Mouse (Mus musculus): ENCODE measurements around the gene Fig4. TPM values are rescaled to one million over a fixed set of nuclear protein-coding genes. Genes with fewer than 3 reads are reported as not detected.
A peak's percentile ranks its signal among the peaks of the same experiment; 100 is the strongest.

Gene Fig4
- polyA plus RNA-seq, 1 experiment from 2014 or later = 16.4 TPM

- TF ChIP-seq CTCF (IDR thresholded peaks at IDR 0.05; ENCODE audit: low read depth) = no peak
- ATAC-seq (ENCODE audit: insufficient read depth) (no peak), DNase-seq (no peak)
- no peaks in the 10 kb centered on the region for H3K4me1 ChIP-seq (ENCODE audit: insufficient read depth)
- H3K36me3 ChIP-seq (ENCODE audit: insufficient read depth) = no peaks in the 10 kb centered on the region
- H3K4me2 ChIP-seq = no peak overlapping the region
- H3K4me3 ChIP-seq (ENCODE audit: low read depth, low read length) = no peak overlapping the region
- no peaks in the 10 kb centered on the region for H3K9me3 ChIP-seq (ENCODE audit: low read depth, low read length)
- H3K27ac ChIP-seq (ENCODE audit: low read depth) = no peak overlapping the region
- H3K27me3 ChIP-seq (ENCODE audit: insufficient read depth, low read length) = no peaks in the 10 kb centered on the region
- H3K9ac ChIP-seq = no peak overlapping the region
- WGBS = 81% methylated on average over 10 of the region's 10 CpGs
Measured at GRCm38 (mm10) chr10:41218897-41219296, 84.2 kb downstream of the Fig4 start.

DNA sequence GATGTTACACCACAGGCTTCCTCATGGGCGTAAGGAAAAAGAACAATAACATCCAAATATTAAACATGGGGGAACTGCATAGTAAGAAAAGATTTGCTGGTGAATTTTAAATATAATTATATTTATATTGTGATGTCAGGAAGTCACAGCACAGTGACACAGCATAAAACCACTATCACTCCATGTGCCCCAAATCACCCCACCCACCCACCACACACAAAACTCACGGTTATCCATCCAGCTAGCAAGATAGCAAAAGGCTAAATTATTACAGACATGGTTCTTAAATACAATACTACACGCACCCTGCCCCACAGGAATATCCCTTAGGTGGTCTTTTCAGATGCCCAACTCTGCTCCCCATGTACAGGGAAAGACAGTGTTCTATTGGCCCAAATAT, 89.0 kb downstream of the Fig4 start:
- no peak for ATAC-seq (ENCODE audit: insufficient read depth)
- Histone ChIP-seq H3K9me3 (ENCODE audit: low read depth, low read length) (no peaks in the 10 kb centered on the region), H3K4me2 (no peak overlapping the region), H3K4me3 (ENCODE audit: low read depth, low read length) (no peak overlapping the region), H3K27ac (ENCODE audit: low read depth) (no peak overlapping the region), H3K9ac (no peak overlapping the region), H3K36me3 (ENCODE audit: insufficient read depth) (no peaks in the 10 kb centered on the region), H3K4me1 (ENCODE audit: insufficient read depth) (no peaks in the 10 kb centered on the region), H3K27me3 (ENCODE audit: insufficient read depth, low read length) (no peaks in the 10 kb centered on the region)
- no peak for TF ChIP-seq CTCF (IDR thresholded peaks at IDR 0.05; ENCODE audit: low read depth)
- DNase-seq = no peak
- 81% methylated on average over 3 of the region's 3 CpGs for WGBS

GRCm38 (mm10) chr10:41209538-41209937, 93.5 kb downstream of the Fig4 start:
- Histone ChIP-seq H3K27ac (ENCODE audit: low read depth) (peak overlapping the region; percentile 38; the same call in 1 of the 2 replicates), H3K36me3 (ENCODE audit: insufficient read depth) (no peaks in the 10 kb centered on the region), H3K4me1 (ENCODE audit: insufficient read depth) (no peaks in the 10 kb centered on the region), H3K4me2 (no peak overlapping the region; the same call in 1 of the 2 replicates), H3K27me3 (ENCODE audit: insufficient read depth, low read length) (no peaks in the 10 kb centered on the region), H3K9ac (no peak overlapping the region), H3K9me3 (ENCODE audit: low read depth, low read length) (no peaks in the 10 kb centered on the region), H3K4me3 (ENCODE audit: low read depth, low read length) (no peak overlapping the region)
- TF ChIP-seq CTCF (IDR thresholded peaks at IDR 0.05; ENCODE audit: low read depth) = no peak
- ATAC-seq (ENCODE audit: insufficient read depth) (no peak), DNase-seq (no peak)
- 58% methylated on average over 4 of the region's 4 CpGs for WGBS

DNA sequence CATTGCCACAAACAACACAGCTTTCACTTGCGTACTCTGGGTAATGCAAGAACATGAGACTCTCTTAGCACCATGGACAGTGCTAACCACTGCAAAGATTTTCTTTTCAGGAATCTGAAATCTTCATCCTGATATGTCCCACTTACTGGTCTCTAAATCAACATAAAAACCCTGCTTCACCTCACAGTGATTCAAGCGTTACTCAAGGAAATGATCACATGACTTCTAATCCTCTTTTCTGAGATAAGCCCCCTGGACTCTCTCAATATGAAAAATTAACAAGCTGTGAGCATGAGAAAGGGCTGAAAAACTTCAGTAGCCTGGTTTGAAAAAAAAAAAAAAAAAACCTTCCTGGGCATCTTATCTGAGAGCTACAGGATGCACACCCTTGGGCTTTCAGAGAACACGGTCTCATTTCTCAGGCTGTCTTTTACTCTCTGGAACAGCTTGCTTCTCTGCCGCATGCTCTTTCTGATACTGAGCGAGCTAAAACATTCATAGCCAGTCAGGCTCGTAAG, 94.1 kb downstream of the Fig4 start:
- Histone ChIP-seq H3K36me3 (ENCODE audit: insufficient read depth) (no peaks in the 10 kb centered on the region), H3K4me3 (ENCODE audit: low read depth, low read length) (no peak overlapping the region), H3K4me1 (ENCODE audit: insufficient read depth) (no peaks in the 10 kb centered on the region), H3K9me3 (ENCODE audit: low read depth, low read length) (no peaks in the 10 kb centered on the region), H3K27me3 (ENCODE audit: insufficient read depth, low read length) (no peaks in the 10 kb centered on the region), H3K27ac (ENCODE audit: low read depth) (no peak overlapping the region; the same call in 1 of the 2 replicates), H3K4me2 (no peak overlapping the region), H3K9ac (no peak overlapping the region)
- peak; percentile 79 for DNase-seq
- no peak for TF ChIP-seq CTCF (IDR thresholded peaks at IDR 0.05; ENCODE audit: low read depth)
- 52% methylated on average over 6 of the region's 6 CpGs for WGBS
- no peak; the same call in 1 of the 2 replicates for ATAC-seq (ENCODE audit: insufficient read depth)

DNA sequence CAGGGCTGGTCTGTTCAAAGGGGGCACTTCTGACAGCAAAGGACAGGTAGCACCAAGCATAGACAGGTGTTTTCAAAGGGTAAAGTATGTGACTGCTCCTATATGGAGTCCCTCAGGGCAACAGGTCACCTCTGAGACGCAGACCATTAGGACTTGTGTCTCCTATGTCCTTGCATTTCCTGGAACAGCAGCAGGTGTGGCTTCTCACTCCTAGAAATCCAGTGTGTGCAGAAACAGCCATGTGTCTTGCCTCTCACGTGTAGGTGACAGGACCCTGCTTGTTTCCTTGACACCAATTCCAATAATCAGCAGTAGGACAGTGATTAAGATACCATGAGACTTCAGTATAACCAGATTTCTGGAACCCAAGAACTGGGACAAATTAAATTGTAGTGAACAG, 97.4 kb downstream of the Fig4 start:
- DNase-seq (no peak), ATAC-seq (ENCODE audit: insufficient read depth) (no peak)
- 27% methylated on average over 2 of the region's 2 CpGs for WGBS
- Histone ChIP-seq H3K9ac (no peak overlapping the region), H3K27me3 (ENCODE audit: insufficient read depth, low read length) (no peaks in the 10 kb centered on the region), H3K27ac (ENCODE audit: low read depth) (no peak overlapping the region), H3K4me2 (no peak overlapping the region), H3K9me3 (ENCODE audit: low read depth, low read length) (no peaks in the 10 kb centered on the region), H3K4me1 (ENCODE audit: insufficient read depth) (no peaks in the 10 kb centered on the region), H3K4me3 (ENCODE audit: low read depth, low read length) (no peak overlapping the region), H3K36me3 (ENCODE audit: insufficient read depth) (no peaks in the 10 kb centered on the region)
- TF ChIP-seq CTCF (IDR thresholded peaks at IDR 0.05; ENCODE audit: low read depth) = no peak

DNA sequence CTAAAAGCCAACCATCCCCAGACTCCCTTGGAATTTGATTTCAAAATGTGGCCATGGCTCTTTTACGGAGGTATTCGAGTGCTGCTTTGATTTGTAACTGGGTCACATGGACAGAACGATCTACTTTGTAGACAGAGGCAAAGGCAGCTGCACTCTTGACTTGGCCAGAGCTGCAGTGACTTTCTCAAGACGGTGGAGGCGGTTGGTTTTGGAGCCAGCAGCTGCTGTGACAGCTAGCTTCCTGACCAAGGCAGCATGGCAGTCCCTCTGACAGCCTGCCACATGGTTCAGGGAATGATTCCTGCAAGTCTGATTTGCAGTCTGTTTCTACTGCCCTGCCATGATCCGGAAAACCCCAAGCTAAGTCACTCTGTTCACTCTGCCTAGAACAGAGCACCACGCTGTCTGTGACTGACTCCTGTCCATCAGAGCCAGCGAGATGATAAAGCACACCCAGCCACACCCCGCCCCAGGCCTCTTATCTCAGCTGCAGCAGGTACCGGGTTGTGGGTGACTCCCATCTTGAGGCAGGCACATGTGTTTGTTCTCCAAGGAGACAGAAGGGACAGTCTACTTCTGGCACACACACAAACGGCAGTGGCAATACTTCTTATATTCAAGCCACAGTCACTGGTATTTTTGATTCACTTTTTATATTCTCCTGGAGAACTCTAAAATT, 98.3 kb downstream of the Fig4 start:
- peak; percentile 82 for ATAC-seq (ENCODE audit: insufficient read depth)
- Histone ChIP-seq H3K27ac (ENCODE audit: low read depth) (peak overlapping the region; percentile 15; the same call in 1 of the 2 replicates), H3K36me3 (ENCODE audit: insufficient read depth) (no peaks in the 10 kb centered on the region), H3K4me1 (ENCODE audit: insufficient read depth) (no peaks in the 10 kb centered on the region), H3K4me2 (no peak overlapping the region), H3K9me3 (ENCODE audit: low read depth, low read length) (no peaks in the 10 kb centered on the region), H3K4me3 (ENCODE audit: low read depth, low read length) (no peak overlapping the region), H3K9ac (no peak overlapping the region), H3K27me3 (ENCODE audit: insufficient read depth, low read length) (no peaks in the 10 kb centered on the region)
- DNase-seq = no peak
- TF ChIP-seq CTCF (IDR thresholded peaks at IDR 0.05; ENCODE audit: low read depth) = no peak
- WGBS = 26% methylated on average over 11 of the region's 11 CpGs

DNA sequence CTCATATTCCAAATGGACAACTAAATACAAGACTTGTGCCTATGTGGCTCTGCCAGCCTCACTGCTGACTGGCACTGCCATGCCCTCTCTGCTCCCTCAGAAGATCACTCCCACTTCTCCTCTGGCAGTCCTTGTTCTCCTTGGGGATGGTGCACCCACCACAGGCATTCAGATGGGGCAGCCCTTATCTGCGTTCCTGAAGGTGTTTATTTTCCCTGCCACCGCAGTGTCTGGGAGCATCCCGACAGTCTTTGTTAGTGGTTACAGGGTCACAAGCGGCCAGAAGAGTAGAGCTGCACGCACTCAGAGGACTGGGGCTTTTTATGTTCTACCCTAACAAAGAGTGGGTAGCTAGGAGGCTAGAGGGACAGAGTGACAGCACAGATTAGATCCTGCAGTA, 98.9 kb downstream of the Fig4 start:
- no peak overlapping the region for H3K4me2 ChIP-seq

More for the DNA sequence above, 98.9 kb downstream of the Fig4 start:
- DNase-seq (no peak), ATAC-seq (ENCODE audit: insufficient read depth) (no peak)
- Histone ChIP-seq H3K27me3 (ENCODE audit: insufficient read depth, low read length) (no peaks in the 10 kb centered on the region), H3K36me3 (ENCODE audit: insufficient read depth) (no peaks in the 10 kb centered on the region), H3K9me3 (ENCODE audit: low read depth, low read length) (no peaks in the 10 kb centered on the region), H3K9ac (no peak overlapping the region), H3K4me3 (ENCODE audit: low read depth, low read length) (no peak overlapping the region), H3K27ac (ENCODE audit: low read depth) (peak overlapping the region; percentile 15; the same call in 1 of the 2 replicates), H3K4me1 (ENCODE audit: insufficient read depth) (no peaks in the 10 kb centered on the region)
- TF ChIP-seq CTCF (IDR thresholded peaks at IDR 0.05; ENCODE audit: low read depth) = no peak
- WGBS = 13% methylated on average over 5 of the region's 5 CpGs

All from lung, embryonic 14.5 days (tissue).